Mouse (Mus musculus) kidney, embryonic 16.5 days (tissue): Measurements from ENCODE around the gene Slc2a12. TPM values are rescaled to one million over a fixed set of nuclear protein-coding genes. Genes with fewer than 3 reads are reported as not detected.

Source experiments
- ATAC-seq: fragments of 200-750 bp; cut with Nextera tagmentation; 2 replicates; pipeline ENCODE4 v1.8.0; 2017; ENCODE audit warnings: moderate TSS enrichment; ENCODE audit not compliant: low FRiP score, low TSS enrichment
- H3K27ac ChIP-seq: fragments of 300-500 bp; sonication (generic); 2 replicates; pipeline ENCODE4 v1.5.1; 2014; ENCODE audit warnings: low read length
- H3K27me3 ChIP-seq: fragments of 300-500 bp; sonication (generic); 2 replicates; pipeline ENCODE4 v1.6.1; 2014; ENCODE audit warnings: low read length, control low read depth, mixed read lengths; ENCODE audit not compliant: insufficient read depth
- H3K36me3 ChIP-seq: fragments of 300-500 bp; sonication (generic); 2 replicates; pipeline ENCODE4 v1.6.1; 2014; ENCODE audit warnings: low read length, control low read depth, mixed read lengths; ENCODE audit not compliant: insufficient read depth
- H3K4me1 ChIP-seq: fragments of 300-500 bp; sonication (generic); 2 replicates; pipeline ENCODE4 v1.6.1; 2014; ENCODE audit warnings: low read length, control low read depth, mixed read lengths; ENCODE audit not compliant: insufficient read depth
- H3K4me2 ChIP-seq: fragments of 300-500 bp; sonication (generic); replicated peaks from 2 replicates; pipeline ENCODE4 v1.6.1; 2014; ENCODE audit warnings: low read depth, low read length
- H3K4me3 ChIP-seq: fragments of 300-500 bp; sonication (generic); 2 replicates; pipeline ENCODE4 v1.5.1; 2014; ENCODE audit warnings: mild to moderate bottlenecking, low read length
- H3K9ac ChIP-seq: fragments of 300-500 bp; sonication (generic); replicated peaks from 2 replicates; pipeline ENCODE4 v1.6.1; 2014; ENCODE audit warnings: low read length
- H3K9me3 ChIP-seq: fragments of 300-500 bp; sonication (generic); 2 replicates; pipeline ENCODE4 v1.6.1; 2016; ENCODE audit warnings: low read length, control low read depth
- WGBS: fragments of 180-500 bp; shearing (Covaris S2); extraction: QIAGEN DNeasy Blood & Tissue Kit; methylation state at CpG from one replicate; pipeline ENCODE4 v1.1.7; 2014; 5-methylcytosine and 5-hydroxymethylcytosine counted together
- polyA plus RNA-seq: library from polyadenylated mRNA; unstranded; fragments of >200 nt; fragmentation: Nextera tagmentation; extraction: Ambion mirVana; gene quantifications from 2 replicates; pipeline ENCODE4 v1.2.1, GENCODE M21; 2015

Gene Slc2a12
- polyA plus RNA-seq, 1 experiment from 2014 or later = 2.3 TPM

GRCm38 (mm10) chr10:22699487-22700335 lies 54.9 kb downstream of the Slc2a12 start:
- ATAC-seq = no peak
- no peak overlapping the region for H3K27ac ChIP-seq
- no peaks in the 10 kb centered on the region for H3K27me3 ChIP-seq
- no peak overlapping the region for H3K9ac ChIP-seq
- H3K4me2 ChIP-seq = no peak overlapping the region
- H3K4me1 ChIP-seq = peaks cover 12% of the 10 kb centered on the region; the same call in 1 of the 2 replicates
- WGBS = 65% methylated on average over 19 of the region's 19 CpGs
- peaks cover 4% of the 10 kb centered on the region; the same call in 1 of the 2 replicates for H3K36me3 ChIP-seq
- no peaks in the 10 kb centered on the region for H3K9me3 ChIP-seq
- no peak overlapping the region for H3K4me3 ChIP-seq

GRCm38 (mm10) chr10:22700773-22701172 lies 56.0 kb downstream of the Slc2a12 start:
- no peak overlapping the region for H3K4me3 ChIP-seq
- no peak overlapping the region for H3K27ac ChIP-seq
- no peak overlapping the region for H3K9ac ChIP-seq
- peaks cover 9% of the 10 kb centered on the region for H3K36me3 ChIP-seq
- peaks cover 12% of the 10 kb centered on the region; the same call in 1 of the 2 replicates for H3K4me1 ChIP-seq
- no peaks in the 10 kb centered on the region for H3K9me3 ChIP-seq
- WGBS = 79% methylated on average over 9 of the region's 9 CpGs
- ATAC-seq = no peak
- H3K4me2 ChIP-seq = no peak overlapping the region
- no peaks in the 10 kb centered on the region for H3K27me3 ChIP-seq

GRCm38 (mm10) chr10:22701485-22702315 lies 56.9 kb downstream of the Slc2a12 start:
- Histone ChIP-seq H3K4me3 (no peak overlapping the region), H3K9ac (no peak overlapping the region), H3K4me1 (peaks cover 12% of the 10 kb centered on the region; the same call in 1 of the 2 replicates), H3K9me3 (no peaks in the 10 kb centered on the region), H3K27me3 (no peaks in the 10 kb centered on the region), H3K27ac (no peak overlapping the region), H3K36me3 (peaks cover 17% of the 10 kb centered on the region), H3K4me2 (no peak overlapping the region)
- ATAC-seq = no peak
- 57% methylated on average over 12 of the region's 12 CpGs for WGBS

GRCm38 (mm10) chr10:22703844-22704243 lies 59.0 kb downstream of the Slc2a12 start:
- H3K27ac ChIP-seq = no peak overlapping the region
- H3K4me2 ChIP-seq = no peak overlapping the region
- H3K9me3 ChIP-seq = no peaks in the 10 kb centered on the region
- peaks cover 8% of the 10 kb centered on the region; the same call in 1 of the 2 replicates for H3K4me1 ChIP-seq
- 76% methylated on average over 6 of the region's 6 CpGs for WGBS
- no peaks in the 10 kb centered on the region for H3K27me3 ChIP-seq
- peak; percentile 84; the same call in 1 of the 2 replicates for ATAC-seq
- peaks cover 35% of the 10 kb centered on the region for H3K36me3 ChIP-seq
- H3K4me3 ChIP-seq = no peak overlapping the region
- H3K9ac ChIP-seq = no peak overlapping the region

GRCm38 (mm10) chr10:22708190-22708843 lies 63.5 kb downstream of the Slc2a12 start:
- Histone ChIP-seq H3K9ac (no peak overlapping the region), H3K4me2 (no peak overlapping the region), H3K4me3 (no peak overlapping the region), H3K27ac (no peak overlapping the region), H3K36me3 (peaks cover 53% of the 10 kb centered on the region), H3K9me3 (no peaks in the 10 kb centered on the region), H3K4me1 (no peaks in the 10 kb centered on the region), H3K27me3 (no peaks in the 10 kb centered on the region)
- 88% methylated on average over 7 of the region's 7 CpGs for WGBS
- ATAC-seq = no peak

- Histone ChIP-seq H3K4me1 (no peaks in the 10 kb centered on the region), H3K36me3 (peaks cover 49% of the 10 kb centered on the region), H3K4me2 (no peak overlapping the region), H3K4me3 (no peak overlapping the region), H3K27ac (no peak overlapping the region), H3K9ac (no peak overlapping the region), H3K27me3 (no peaks in the 10 kb centered on the region), H3K9me3 (no peaks in the 10 kb centered on the region)
- ATAC-seq = no peak
- 89% methylated on average over 13 of the region's 13 CpGs for WGBS
Measured at GRCm38 (mm10) chr10:22710173-22710777, 65.5 kb downstream of the Slc2a12 start.

- H3K4me1 ChIP-seq = no peaks in the 10 kb centered on the region
- peaks cover 26% of the 10 kb centered on the region; the same call in 1 of the 2 replicates for H3K36me3 ChIP-seq
- 62% methylated on average over 2 of the region's 2 CpGs for WGBS
- no peak overlapping the region for H3K9ac ChIP-seq
- no peaks in the 10 kb centered on the region for H3K27me3 ChIP-seq
- ATAC-seq = no peak
- no peak overlapping the region for H3K4me3 ChIP-seq
- no peak overlapping the region for H3K27ac ChIP-seq
- H3K9me3 ChIP-seq = no peaks in the 10 kb centered on the region
- H3K4me2 ChIP-seq = no peak overlapping the region
Measured at GRCm38 (mm10) chr10:22712955-22713354, 68.1 kb downstream of the Slc2a12 start.

- 75% methylated on average over 4 of the region's 4 CpGs for WGBS
- ATAC-seq = peak; percentile 57; the same call in 1 of the 2 replicates
- H3K4me1 ChIP-seq = no peaks in the 10 kb centered on the region
Measured at GRCm38 (mm10) chr10:22714520-22714919, 69.7 kb downstream of the Slc2a12 start.

GRCm38 (mm10) chr10:22718475-22718874 lies 73.7 kb downstream of the Slc2a12 start:
- H3K27me3 ChIP-seq = no peaks in the 10 kb centered on the region
- 45% methylated on average over 4 of the region's 4 CpGs for WGBS
- no peaks in the 10 kb centered on the region for H3K9me3 ChIP-seq
- no peak overlapping the region for H3K4me3 ChIP-seq
- H3K27ac ChIP-seq = no peak overlapping the region
- H3K36me3 ChIP-seq = no peaks in the 10 kb centered on the region
- no peak overlapping the region for H3K9ac ChIP-seq
- H3K4me1 ChIP-seq = no peaks in the 10 kb centered on the region
- no peak overlapping the region for H3K4me2 ChIP-seq
- peak; percentile 69; the same call in 1 of the 2 replicates for ATAC-seq

More at GRCm38 (mm10) chr10:22714520-22714919, 69.7 kb downstream of the Slc2a12 start:
- H3K4me3 ChIP-seq = no peak overlapping the region
- no peak overlapping the region for H3K4me2 ChIP-seq
- H3K27me3 ChIP-seq = no peaks in the 10 kb centered on the region
- no peak overlapping the region for H3K9ac ChIP-seq
- H3K27ac ChIP-seq = no peak overlapping the region
- H3K9me3 ChIP-seq = no peaks in the 10 kb centered on the region
- peaks cover 12% of the 10 kb centered on the region; the same call in 1 of the 2 replicates for H3K36me3 ChIP-seq
